Mouse (Mus musculus) liver, postnatal 0 days (tissue): ENCODE measurements around the gene Phyhd1. TPM values are rescaled to one million over a fixed set of nuclear protein-coding genes. Genes with fewer than 3 reads are reported as not detected.
A peak's percentile ranks its signal among the peaks of the same experiment; 100 is the strongest.

ENCODE experiments used
- ATAC-seq: fragments of 200-750 bp; cut with Nextera tagmentation; 2 replicates; pipeline ENCODE4 v1.8.0; 2017; ENCODE audit warnings: mild to moderate bottlenecking, moderate library complexity
- DNase-seq: peaks from one replicate; pipeline ENCODE4 v3.0.0-alpha.2; 2016
- H3K27ac ChIP-seq: fragments of 300-500 bp; sonication (generic); 2 replicates; pipeline ENCODE4 v1.5.1; 2014; ENCODE audit warnings: antibody characterized with exemption, moderate library complexity, mild to moderate bottlenecking, low read depth
- H3K27me3 ChIP-seq: fragments of 300-500 bp; sonication (generic); 2 replicates; pipeline ENCODE4 v1.6.1; 2014; ENCODE audit warnings: low read length, control low read depth, mixed read lengths; ENCODE audit not compliant: insufficient read depth
- H3K36me3 ChIP-seq: fragments of 300-500 bp; sonication (generic); replicated peaks from 2 replicates; pipeline ENCODE4 v1.6.1; 2014; ENCODE audit warnings: mild to moderate bottlenecking, control low read depth, low read length, moderate library complexity, mixed read lengths; ENCODE audit not compliant: insufficient read depth
- H3K4me1 ChIP-seq: fragments of 300-500 bp; sonication (generic); 2 replicates; pipeline ENCODE4 v1.6.1; 2014; ENCODE audit warnings: antibody characterized with exemption, mild to moderate bottlenecking, control low read depth; ENCODE audit not compliant: insufficient read depth
- H3K4me2 ChIP-seq: fragments of 300-500 bp; sonication (generic); 2 replicates; pipeline ENCODE4 v1.6.1; 2014; ENCODE audit warnings: low read depth, mild to moderate bottlenecking, low read length, moderate library complexity, mixed read lengths
- H3K4me3 ChIP-seq: fragments of 300-500 bp; sonication (generic); 2 replicates; pipeline ENCODE4 v1.5.1; 2014; ENCODE audit warnings: low read depth, low read length
- H3K9ac ChIP-seq: fragments of 300-500 bp; sonication (generic); replicated peaks from 2 replicates; pipeline ENCODE4 v1.6.1; 2014; ENCODE audit warnings: mild to moderate bottlenecking, moderate library complexity
- H3K9me3 ChIP-seq: fragments of 300-500 bp; sonication (generic); 2 replicates; pipeline ENCODE4 v1.6.1; 2016; ENCODE audit warnings: mild to moderate bottlenecking, control low read depth, low read length, mixed read lengths
- CTCF ChIP-seq: sonication (generic); IDR thresholded peaks from 2 replicates; pipeline ENCODE4 v1.5.1; 2016; ENCODE audit warnings: antibody characterized with exemption, low read depth
- EP300 ChIP-seq: IDR thresholded peaks from 2 replicates; pipeline ENCODE4 v1.6.1; 2016; ENCODE audit warnings: antibody characterized with exemption, low read depth, mild to moderate bottlenecking
- WGBS: fragments of 180-500 bp; shearing (Covaris S2); extraction: QIAGEN DNeasy Blood & Tissue Kit; methylation state at CpG from one replicate; pipeline ENCODE4 v1.1.7; 2014; ENCODE audit not compliant: insufficient replicate concordance; 5-methylcytosine and 5-hydroxymethylcytosine counted together
- polyA plus RNA-seq: library from polyadenylated mRNA; unstranded; fragments of >200 nt; fragmentation: Nextera tagmentation; extraction: Ambion mirVana; gene quantifications from 2 replicates; pipeline ENCODE4 v1.2.1, GENCODE M21; 2015

Gene Phyhd1
- polyA plus RNA-seq, 1 experiment from 2014 or later: 23.2 TPM

DNA sequence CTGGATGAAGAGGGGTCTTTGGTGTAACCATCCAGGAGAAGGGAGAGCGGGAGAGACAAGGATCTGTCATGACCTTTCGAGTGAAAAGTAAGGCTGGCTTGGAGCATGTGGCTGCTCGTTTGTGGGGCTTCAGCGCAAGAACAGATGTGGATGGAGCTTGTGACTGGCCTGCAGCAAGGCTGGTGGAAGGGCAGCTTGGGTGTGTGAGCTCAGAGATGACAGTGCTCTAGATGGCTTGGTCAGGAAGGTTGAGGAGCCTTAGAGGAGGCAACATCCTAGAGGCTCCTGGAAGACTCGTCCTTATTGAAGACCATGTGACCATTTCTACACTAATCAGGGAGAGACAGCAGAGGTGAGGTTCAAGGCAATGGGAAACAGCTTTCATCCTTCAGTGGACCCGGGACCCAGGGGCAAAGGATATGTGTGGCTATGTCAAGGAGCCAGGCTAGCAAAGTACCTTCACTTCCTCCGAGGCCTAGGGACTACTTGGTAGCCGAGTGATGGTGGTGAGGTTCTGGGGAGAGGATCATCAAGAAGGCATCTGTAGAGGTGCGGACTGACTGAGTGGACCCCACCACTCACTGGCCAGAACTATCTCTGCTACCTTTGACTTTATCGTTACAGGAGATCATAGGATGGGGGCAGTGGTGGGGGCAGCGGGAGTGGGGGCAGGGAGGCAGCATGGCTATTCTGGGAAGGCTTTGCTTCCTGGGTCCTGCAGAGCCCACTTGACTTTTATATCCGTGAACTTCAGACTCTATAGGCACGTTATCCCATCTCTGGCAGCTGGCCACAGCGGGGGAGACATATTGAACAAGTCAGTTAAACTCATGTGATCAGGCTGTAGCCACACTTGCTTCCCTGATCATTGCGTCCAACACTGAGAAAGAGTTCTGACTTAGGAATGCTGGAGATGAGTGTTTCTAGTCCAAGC lies 6.6 kb upstream of the Phyhd1 start:
- H3K9me3 ChIP-seq: no peaks in the 10 kb centered on the region
- H3K4me2 ChIP-seq: no peak overlapping the region
- no peaks in the 10 kb centered on the region for H3K27me3 ChIP-seq
- no peak overlapping the region for H3K4me3 ChIP-seq
- ATAC-seq (no peak), DNase-seq (no peak)
- H3K4me1 ChIP-seq: peaks cover 13% of the 10 kb centered on the region
- 78% methylated on average over 15 of the region's 15 CpGs for WGBS
- no peak overlapping the region; the same call in 1 of the 2 replicates for H3K9ac ChIP-seq
- TF ChIP-seq CTCF (no peak), EP300 (no peak)
- H3K36me3 ChIP-seq: peaks cover 72% of the 10 kb centered on the region
- peak overlapping the region; percentile 59 for H3K27ac ChIP-seq

GRCm38 (mm10) chr2:30261064-30261736 lies 4.8 kb upstream of the Phyhd1 start:
- H3K36me3 ChIP-seq: peaks cover 62% of the 10 kb centered on the region
- no peak overlapping the region for H3K4me3 ChIP-seq
- WGBS: 83% methylated on average over 4 of the region's 4 CpGs
- peaks cover 30% of the 10 kb centered on the region for H3K4me1 ChIP-seq
- H3K27me3 ChIP-seq: no peaks in the 10 kb centered on the region
- H3K9ac ChIP-seq: no peak overlapping the region
- H3K27ac ChIP-seq: no peak overlapping the region
- DNase-seq: no peak
- H3K9me3 ChIP-seq: no peaks in the 10 kb centered on the region
- ATAC-seq: no peak
- no peak overlapping the region for H3K4me2 ChIP-seq
- TF ChIP-seq EP300: no peak
- TF ChIP-seq CTCF: peak; percentile 43; the same call in 1 of the 2 replicates

DNA sequence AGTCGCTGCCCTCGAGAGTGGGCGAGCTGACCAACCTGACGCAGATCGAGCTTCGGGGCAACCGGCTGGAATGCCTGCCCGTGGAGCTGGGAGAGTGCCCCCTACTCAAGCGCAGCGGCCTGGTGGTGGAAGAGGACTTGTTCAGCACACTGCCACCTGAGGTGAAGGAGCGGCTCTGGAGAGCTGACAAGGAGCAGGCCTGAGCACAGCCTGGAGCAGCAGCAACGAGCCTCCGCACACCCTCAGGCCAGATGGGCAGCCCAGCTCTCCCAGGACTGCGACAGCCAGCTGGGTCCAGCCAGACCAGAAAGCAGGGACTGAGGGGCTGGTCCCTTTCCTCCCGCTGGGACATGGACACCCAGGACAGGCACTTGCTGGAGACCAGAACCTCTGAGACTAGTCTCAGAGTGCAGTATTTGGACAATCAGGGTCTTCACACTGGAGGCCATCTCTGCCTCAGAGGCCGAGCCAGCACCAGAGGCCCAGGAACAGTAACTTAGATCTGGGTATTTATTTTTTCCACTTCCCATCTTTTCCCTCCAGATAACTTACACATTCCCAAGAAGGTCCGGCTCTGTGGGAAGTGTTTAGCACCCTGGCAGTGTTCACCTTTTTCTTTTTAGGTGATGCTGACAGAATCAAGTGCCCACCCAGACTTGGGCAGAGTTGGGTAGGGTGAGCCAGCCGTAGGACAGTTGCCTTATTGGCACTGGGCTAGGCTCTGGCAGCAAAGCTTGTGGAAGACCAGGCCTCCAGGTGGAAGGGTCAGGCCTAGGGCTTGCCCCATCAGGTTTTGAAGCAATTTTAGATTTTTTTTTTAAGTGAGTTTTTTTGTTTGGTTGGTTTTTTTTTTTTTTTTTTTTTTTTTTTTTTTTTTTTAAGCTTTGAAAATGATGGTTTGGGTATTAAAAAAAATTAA lies 3.8 kb upstream of the Phyhd1 start:
- Histone ChIP-seq H3K9ac (no peak overlapping the region), H3K4me1 (peaks cover 39% of the 10 kb centered on the region), H3K36me3 (peaks cover 53% of the 10 kb centered on the region), H3K9me3 (no peaks in the 10 kb centered on the region), H3K4me2 (no peak overlapping the region), H3K4me3 (no peak overlapping the region), H3K27ac (no peak overlapping the region), H3K27me3 (no peaks in the 10 kb centered on the region)
- 89% methylated on average over 18 of the region's 18 CpGs for WGBS
- ATAC-seq (no peak), DNase-seq (no peak)
- TF ChIP-seq EP300 (no peak), CTCF (no peak)

- H3K36me3 ChIP-seq: peaks cover 45% of the 10 kb centered on the region
- H3K9me3 ChIP-seq: no peaks in the 10 kb centered on the region
- ATAC-seq (no peak), DNase-seq (no peak)
- no peaks in the 10 kb centered on the region for H3K27me3 ChIP-seq
- 71% methylated on average over 4 of the region's 4 CpGs for WGBS
- H3K4me1 ChIP-seq: peaks cover 39% of the 10 kb centered on the region
- no peak overlapping the region for H3K4me3 ChIP-seq
- H3K9ac ChIP-seq: no peak overlapping the region
- no peak overlapping the region for H3K4me2 ChIP-seq
- no peak for TF ChIP-seq CTCF
- TF ChIP-seq EP300: no peak
- H3K27ac ChIP-seq: no peak overlapping the region
Observed at GRCm38 (mm10) chr2:30262840-30263441, 3.1 kb upstream of the Phyhd1 start.

- no peak overlapping the region; the same call in 1 of the 2 replicates for H3K27ac ChIP-seq
- no peak overlapping the region for H3K9ac ChIP-seq
- 86% methylated on average over 6 of the region's 6 CpGs for WGBS
Observed at GRCm38 (mm10) chr2:30263811-30264210, 2.2 kb upstream of the Phyhd1 start.

More at GRCm38 (mm10) chr2:30263811-30264210, 2.2 kb upstream of the Phyhd1 start:
- Histone ChIP-seq H3K9me3 (no peaks in the 10 kb centered on the region), H3K4me2 (no peak overlapping the region), H3K4me1 (peaks cover 47% of the 10 kb centered on the region), H3K4me3 (no peak overlapping the region), H3K27me3 (no peaks in the 10 kb centered on the region), H3K36me3 (peaks cover 42% of the 10 kb centered on the region)
- TF ChIP-seq CTCF: no peak
- TF ChIP-seq EP300: no peak
- no peak for DNase-seq
- ATAC-seq: no peak
